Mouse (Mus musculus): ENCODE data around the gene Vmn2r59. TPM values are rescaled to one million over a fixed set of nuclear protein-coding genes. Genes with fewer than 3 reads are reported as not detected.
"Not testable (repeated sequence)": the region's sequence is repeated elsewhere in the genome, so short reads cannot be mapped to it uniquely, and the experiment has no call there.

Gene Vmn2r59
- under 0.01 TPM in 1 of 2 replicates, not detected in the other for polyA plus RNA-seq (2012; ENCODE audit: insufficient read depth, low replicate concordance)

- Histone ChIP-seq H3K9me3 (0 out of 2 replicates have a peak, but pooled peaks cover 5% of the 10 kb centered on the region), H3K36me3 (replicated peaks; ENCODE audit: low read length) (no peaks in the 10 kb centered on the region), H3K4me3 (replicated peaks) (no peak within 1 kb of the TSS), H3K27me3 (replicated peaks) (no peaks in the 10 kb centered on the region), H3K4me1 (no peaks in the 10 kb centered on the region)
- TF ChIP-seq FLI1 (IDR thresholded peaks at IDR 0.05; ENCODE audit: low read length) (no peak), GATA1 (IDR thresholded peaks at IDR 0.05; ENCODE audit: borderline replicate concordance, low read length) (no peak)
Observed at GRCm38 (mm10) chr7:42058923-42059322, at the start of gene Vmn2r59. Gene Vmn2r59, minus strand, starts transcription at chr7:42059023.

DNA sequence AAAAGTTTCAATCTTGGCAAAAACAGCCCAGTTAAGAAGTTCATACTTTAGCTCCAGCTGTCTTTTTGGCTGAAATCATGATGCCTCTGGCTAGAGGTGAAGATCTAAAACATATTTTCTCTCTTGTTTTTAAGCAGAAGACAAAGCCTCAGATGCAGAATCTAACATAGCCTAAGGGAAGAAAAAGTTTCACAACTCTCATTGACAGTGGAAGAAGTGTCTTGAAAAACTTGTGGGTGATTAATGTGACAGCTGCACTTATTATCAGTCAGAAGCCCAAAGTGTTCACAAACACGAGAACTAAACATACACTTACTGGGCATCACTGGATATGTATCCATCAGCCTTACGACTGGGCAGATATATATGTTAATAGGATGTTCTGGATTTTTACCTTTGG is 48.6 kb upstream of the Vmn2r59 start, which contains the start of gene Vmn2r60:
TSS of gene Vmn2r60 (plus strand) at position 301 of the 400 bp plus-strand sequence.
- no peaks in the 10 kb centered on the region for H3K4me1 ChIP-seq
- H3K36me3 ChIP-seq (replicated peaks; ENCODE audit: low read length): no peaks in the 10 kb centered on the region
- TF ChIP-seq FLI1 (IDR thresholded peaks at IDR 0.05; ENCODE audit: low read length): no peak
- no peak for TF ChIP-seq GATA1 (IDR thresholded peaks at IDR 0.05; ENCODE audit: borderline replicate concordance, low read length)
- 0 out of 2 replicates have a peak, but pooled peaks cover 3% of the 10 kb centered on the region for H3K9me3 ChIP-seq
- H3K4me3 ChIP-seq (replicated peaks): no peak within 1 kb of the TSS
- no peaks in the 10 kb centered on the region for H3K27me3 ChIP-seq (replicated peaks)

DNA sequence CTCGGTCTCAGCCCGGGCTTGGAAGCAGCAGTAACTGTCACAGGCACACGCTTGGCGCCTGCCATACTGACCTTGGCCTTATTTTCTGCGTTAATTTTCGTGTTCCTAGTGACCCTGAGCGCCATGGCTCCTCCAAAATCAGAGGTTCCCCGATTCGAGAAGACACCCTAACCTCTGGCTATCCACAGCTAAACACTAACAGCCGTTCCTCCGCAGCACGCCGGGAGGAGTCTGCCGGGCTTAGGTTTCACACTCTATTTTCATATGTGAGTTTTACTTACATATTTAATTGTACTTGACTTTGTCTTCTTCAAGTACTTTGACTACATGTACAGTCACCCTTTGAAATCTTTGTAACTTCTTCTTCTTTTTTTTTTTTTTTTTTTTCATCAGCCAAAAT is 48.2 kb upstream of the Vmn2r59 start:
- H3K4me1 ChIP-seq; H3K36me3 ChIP-seq (replicated peaks; ENCODE audit: low read length); H3K9me3 ChIP-seq; H3K27me3 ChIP-seq (replicated peaks); H3K4me3 ChIP-seq (replicated peaks): not testable (repeated sequence)

Other genes with a start within 250 kb of the Vmn2r59 start
- not detected in 2 replicates for gene Vmn2r58, start 186.3 kb downstream of the Vmn2r59 start, polyA plus RNA-seq (2012; ENCODE audit: insufficient read depth, low replicate concordance)
- 0.12 TPM in 1 of 2 replicates, not detected in the other for gene Vmn2r60, start 48.7 kb upstream of the Vmn2r59 start, polyA plus RNA-seq (2012; ENCODE audit: insufficient read depth, low replicate concordance)
- 2.6 TPM in 1 of 2 replicates, not detected in the other for gene Vmn2r61, start 201.0 kb upstream of the Vmn2r59 start, polyA plus RNA-seq (2012; ENCODE audit: insufficient read depth, low replicate concordance)

All from megakaryocyte, embryonic 14.5 days (primary cell).